Mouse (Mus musculus) testis, adult 2 months (tissue): Measurements from ENCODE around the gene Slc7a8. TPM values are rescaled to one million over a fixed set of nuclear protein-coding genes. Genes with fewer than 3 reads are reported as not detected.

ENCODE experiments used
- H3K27ac ChIP-seq: fragments of 200-500 bp; 2 replicates; pipeline ENCODE4 v1.5.1; 2012; ENCODE audit warnings: low read depth, low read length; ENCODE audit not compliant: control insufficient read depth, insufficient read depth
- H3K27me3 ChIP-seq: fragments of 200-500 bp; 2 replicates; pipeline ENCODE4 v1.6.1; 2012; ENCODE audit warnings: mild to moderate bottlenecking, low read length, moderate library complexity; ENCODE audit not compliant: control insufficient read depth, insufficient read depth
- H3K36me3 ChIP-seq: fragments of 200-500 bp; 2 replicates; pipeline ENCODE4 v1.6.1; 2012; ENCODE audit warnings: mild to moderate bottlenecking, low read length; ENCODE audit not compliant: control insufficient read depth, insufficient read depth
- H3K4me1 ChIP-seq: fragments of 200-500 bp; 2 replicates; pipeline ENCODE4 v1.6.1; 2012; ENCODE audit warnings: low read length; ENCODE audit not compliant: control insufficient read depth, insufficient read depth
- H3K4me3 ChIP-seq: fragments of 200-500 bp; 2 replicates; pipeline ENCODE4 v1.5.1; 2012; ENCODE audit warnings: low read depth, mild to moderate bottlenecking, low read length, moderate library complexity, mixed read lengths; ENCODE audit not compliant: control insufficient read depth
- CTCF ChIP-seq: fragments of 200-500 bp; IDR thresholded peaks from 2 replicates; pipeline ENCODE4 v1.5.1; 2012; ENCODE audit warnings: low read depth, mild to moderate bottlenecking, inconsistent platforms, low read length, moderate library complexity; ENCODE audit not compliant: control insufficient read depth, insufficient read depth, insufficient replicate concordance
- POLR2A ChIP-seq: fragments of 200-500 bp; IDR thresholded peaks from 2 replicates; pipeline ENCODE4 v1.6.1; 2012; ENCODE audit warnings: low read depth, mild to moderate bottlenecking, inconsistent platforms, low read length, moderate library complexity; ENCODE audit not compliant: control insufficient read depth
- polyA plus RNA-seq: library from polyadenylated mRNA; depleted of rRNA; stranded (reverse); fragments of >200 nt; gene quantifications from 2 replicates; pipeline ENCODE4 v1.2.3, GENCODE M21; 2012

The Slc7a8 gene
- polyA plus RNA-seq, 1 experiment = 27.5 TPM

DNA sequence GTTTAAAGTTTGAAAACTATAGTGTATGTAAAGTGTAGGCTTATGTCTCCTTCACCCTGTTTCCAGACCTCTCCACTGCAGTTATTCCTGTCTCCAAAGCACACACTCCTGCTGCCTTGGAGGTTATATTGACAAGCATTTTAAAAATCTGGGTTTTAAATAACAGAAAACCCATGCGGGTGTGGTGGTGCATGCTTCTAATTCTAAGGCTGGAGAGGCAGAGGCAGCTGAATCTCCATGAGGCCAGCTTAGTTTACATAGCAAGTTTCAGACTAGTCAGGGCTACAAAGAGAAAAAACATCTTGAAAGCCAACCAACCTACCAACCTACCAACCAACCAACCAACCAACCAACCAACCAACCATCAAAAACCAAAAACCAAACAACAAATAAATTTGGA lies 66.3 kb downstream of the Slc7a8 start:
- peaks cover 17% of the 10 kb centered on the region for H3K4me1 ChIP-seq
- no peak overlapping the region for H3K27ac ChIP-seq
- no peaks in the 10 kb centered on the region for H3K27me3 ChIP-seq
- H3K36me3 ChIP-seq = no peaks in the 10 kb centered on the region
- H3K4me3 ChIP-seq = no peak overlapping the region
- no peak for TF ChIP-seq POLR2A
- no peak for TF ChIP-seq CTCF

DNA sequence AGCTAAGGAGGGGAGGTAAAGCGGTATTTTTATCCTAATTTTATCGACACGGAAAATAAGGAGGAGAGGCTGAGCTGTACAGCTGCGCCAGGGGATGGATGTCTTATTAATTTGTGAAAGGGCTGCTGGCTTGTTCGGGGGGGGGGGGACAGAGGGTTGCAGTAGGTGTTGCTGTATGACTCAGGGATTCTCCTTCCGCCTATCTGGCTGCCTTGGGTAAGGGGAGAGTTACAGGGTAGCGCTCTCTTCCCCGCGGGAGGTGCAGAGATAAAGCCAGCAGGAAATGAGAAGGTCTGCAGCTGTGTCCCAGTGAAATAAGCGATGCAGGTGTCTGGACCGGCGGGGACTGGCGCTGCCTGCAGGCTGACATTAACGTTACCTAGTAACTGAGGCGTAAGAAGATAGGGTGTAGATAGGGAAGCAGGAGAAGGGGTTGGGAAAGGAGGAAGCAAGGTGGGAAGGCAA lies 67.1 kb downstream of the Slc7a8 start:
- Histone ChIP-seq H3K36me3 (no peaks in the 10 kb centered on the region), H3K4me3 (no peak overlapping the region), H3K4me1 (peaks cover 17% of the 10 kb centered on the region), H3K27ac (no peak overlapping the region), H3K27me3 (no peaks in the 10 kb centered on the region)
- TF ChIP-seq CTCF (no peak), POLR2A (no peak)

- H3K4me3 ChIP-seq = no peak overlapping the region; the same call in 1 of the 2 replicates
- no peaks in the 10 kb centered on the region for H3K27me3 ChIP-seq
- no peaks in the 10 kb centered on the region for H3K36me3 ChIP-seq
- H3K4me1 ChIP-seq = peaks cover 17% of the 10 kb centered on the region
- H3K27ac ChIP-seq = no peak overlapping the region
- TF ChIP-seq CTCF = no peak
Observed at GRCm38 (mm10) chr14:54714121-54714520, 67.6 kb downstream of the Slc7a8 start.

GRCm38 (mm10) chr14:54712861-54713260 lies 68.9 kb downstream of the Slc7a8 start:
- Histone ChIP-seq H3K27ac (peak overlapping the region; percentile 16; the same call in 1 of the 2 replicates), H3K4me1 (peaks cover 17% of the 10 kb centered on the region), H3K4me3 (no peak overlapping the region), H3K27me3 (no peaks in the 10 kb centered on the region), H3K36me3 (no peaks in the 10 kb centered on the region)
- TF ChIP-seq CTCF = no peak
- TF ChIP-seq POLR2A = no peak

DNA sequence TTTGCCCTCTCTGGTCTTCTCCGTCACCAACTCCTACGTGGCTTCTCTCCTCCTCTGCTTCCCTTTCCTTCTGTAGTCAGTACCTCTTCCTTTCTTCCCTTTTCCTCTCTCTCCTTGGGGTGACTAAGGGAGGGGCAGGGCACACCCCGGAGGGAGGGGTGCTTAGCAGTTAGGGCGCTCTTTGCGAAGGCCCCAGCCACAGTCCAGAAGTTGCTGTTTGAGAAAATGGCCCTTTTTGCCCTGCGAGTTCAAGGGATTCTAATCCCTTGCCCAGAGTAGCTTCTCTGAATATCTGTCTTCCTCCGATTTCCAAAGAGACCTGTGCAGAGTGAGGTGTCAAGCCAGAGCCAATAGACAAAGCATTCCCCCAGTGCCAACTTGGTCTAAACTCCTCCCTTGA lies 69.7 kb downstream of the Slc7a8 start, which contains the start of gene Cebpe:
Gene Cebpe, minus strand, starts transcription at position 101 of the 400 bp plus-strand sequence.
- peak within 1 kb of the TSS; percentile 16; the same call in 1 of the 2 replicates for H3K27ac ChIP-seq

GRCm38 (mm10) chr14:54709054-54709453 lies 72.7 kb downstream of the Slc7a8 start:
- no peak for TF ChIP-seq CTCF
- no peak for TF ChIP-seq POLR2A
- H3K4me1 ChIP-seq = peaks cover 15% of the 10 kb centered on the region
- H3K36me3 ChIP-seq = no peaks in the 10 kb centered on the region
- no peak overlapping the region for H3K4me3 ChIP-seq
- no peak overlapping the region for H3K27ac ChIP-seq
- H3K27me3 ChIP-seq = no peaks in the 10 kb centered on the region

More for the DNA sequence above, 69.7 kb downstream of the Slc7a8 start, which contains the start of gene Cebpe:
- Histone ChIP-seq H3K4me3 (peak within 1 kb of the TSS; percentile 23), H3K27me3 (no peaks in the 10 kb centered on the region), H3K4me1 (peaks cover 17% of the 10 kb centered on the region), H3K36me3 (no peaks in the 10 kb centered on the region)
- TF ChIP-seq CTCF = no peak
- no peak for TF ChIP-seq POLR2A

- TF ChIP-seq POLR2A = no peak
- no peak for TF ChIP-seq CTCF
- H3K27me3 ChIP-seq = no peaks in the 10 kb centered on the region
- no peak overlapping the region for H3K4me3 ChIP-seq
- no peaks in the 10 kb centered on the region for H3K36me3 ChIP-seq
- no peak overlapping the region for H3K27ac ChIP-seq
- peaks cover 5% of the 10 kb centered on the region for H3K4me1 ChIP-seq
Observed at GRCm38 (mm10) chr14:54706589-54707320, 75.0 kb downstream of the Slc7a8 start.
